Mouse (Mus musculus) bone marrow, adult 2 months (tissue): ENCODE data around the gene Kirrel3. TPM values are rescaled to one million over a fixed set of nuclear protein-coding genes. Genes with fewer than 3 reads are reported as not detected.
A peak's percentile ranks its signal among the peaks of the same experiment; 100 is the strongest.

ENCODE experiments used
- H3K27ac ChIP-seq: fragments of 200-500 bp; 2 replicates; pipeline ENCODE4 v1.5.1; 2012; ENCODE audit warnings: low read depth, mild to moderate bottlenecking, control low read depth, inconsistent platforms, low read length; ENCODE audit not compliant: control insufficient read depth, poor library complexity, insufficient read depth
- H3K4me1 ChIP-seq: fragments of 200-500 bp; 2 replicates; pipeline ENCODE4 v1.6.1; 2011; ENCODE audit warnings: low read length; ENCODE audit not compliant: control insufficient read depth, insufficient read depth
- H3K4me3 ChIP-seq: fragments of 200-500 bp; replicated peaks from 2 replicates; pipeline ENCODE3; 2011; ENCODE audit warnings: mild to moderate bottlenecking, low read depth, low read length, control low read depth; ENCODE audit not compliant: control insufficient read depth
- CTCF ChIP-seq: fragments of 200-500 bp; IDR thresholded peaks from 2 replicates; pipeline ENCODE4 v1.5.1; 2011; ENCODE audit warnings: low read length, control low read depth; ENCODE audit not compliant: control insufficient read depth, insufficient read depth
- POLR2A ChIP-seq: fragments of 200-500 bp; IDR thresholded peaks from 2 replicates; pipeline ENCODE4 v1.6.1; 2011; ENCODE audit warnings: low read depth, mild to moderate bottlenecking, control low read depth, low read length, borderline replicate concordance; ENCODE audit not compliant: control insufficient read depth
- WGBS: fragments of 180-500 bp; shearing (Covaris S2); methylation state at CpG from one replicate; pipeline ENCODE4 v1.1.7; 2018; 5-methylcytosine and 5-hydroxymethylcytosine counted together
- polyA plus RNA-seq: library from polyadenylated mRNA; stranded (reverse); fragments of >200 nt; gene quantifications from 2 replicates; pipeline ENCODE4 v1.2.4, GENCODE M21; 2011; ENCODE audit warnings: low replicate concordance; ENCODE audit not compliant: missing spikeins, insufficient read depth, insufficient read length

The Kirrel3 gene
- polyA plus RNA-seq, 1 experiment: not detected

- H3K4me1 ChIP-seq: no peaks in the 10 kb centered on the region
- no peak overlapping the region for H3K27ac ChIP-seq
- no peak overlapping the region for H3K4me3 ChIP-seq
- WGBS: 33% methylated on average over 4 of the region's 4 CpGs
- TF ChIP-seq CTCF (no peak), POLR2A (no peak)
These were observed 375.2 kb downstream of the Kirrel3 start for GRCm38 (mm10) chr9:34860934-34861333.

DNA sequence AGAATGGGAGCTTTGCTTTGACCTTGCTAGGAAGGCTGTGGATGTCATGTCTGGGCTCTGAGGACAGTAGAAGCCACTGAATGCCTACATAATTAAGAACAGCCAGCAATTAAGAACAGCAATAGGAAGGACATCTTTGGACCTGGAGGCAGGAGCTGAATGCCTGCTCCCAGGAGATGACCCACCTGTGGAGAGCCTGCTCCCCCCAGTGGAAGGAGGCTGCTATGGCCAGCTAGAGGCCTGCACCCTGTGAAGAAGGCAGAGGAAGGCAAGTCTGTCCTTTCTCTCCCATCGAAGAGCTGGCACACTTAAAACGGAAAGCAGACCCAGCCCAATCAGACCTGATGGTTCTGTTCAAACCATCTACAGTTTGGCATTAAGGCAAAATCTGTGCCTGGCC, 376.1 kb downstream of the Kirrel3 start:
- H3K27ac ChIP-seq: no peak overlapping the region
- no peaks in the 10 kb centered on the region for H3K4me1 ChIP-seq
- TF ChIP-seq POLR2A: no peak
- peak; percentile 11; the same call in 1 of the 2 replicates for TF ChIP-seq CTCF
- H3K4me3 ChIP-seq: no peak overlapping the region
- 34% methylated on average over 2 of the region's 2 CpGs for WGBS

GRCm38 (mm10) chr9:34865606-34866005, 379.9 kb downstream of the Kirrel3 start:
- Histone ChIP-seq H3K4me3 (no peak overlapping the region), H3K4me1 (no peaks in the 10 kb centered on the region), H3K27ac (no peak overlapping the region)
- 76% methylated on average over 6 of the region's 6 CpGs for WGBS
- TF ChIP-seq CTCF (no peak), POLR2A (no peak)

DNA sequence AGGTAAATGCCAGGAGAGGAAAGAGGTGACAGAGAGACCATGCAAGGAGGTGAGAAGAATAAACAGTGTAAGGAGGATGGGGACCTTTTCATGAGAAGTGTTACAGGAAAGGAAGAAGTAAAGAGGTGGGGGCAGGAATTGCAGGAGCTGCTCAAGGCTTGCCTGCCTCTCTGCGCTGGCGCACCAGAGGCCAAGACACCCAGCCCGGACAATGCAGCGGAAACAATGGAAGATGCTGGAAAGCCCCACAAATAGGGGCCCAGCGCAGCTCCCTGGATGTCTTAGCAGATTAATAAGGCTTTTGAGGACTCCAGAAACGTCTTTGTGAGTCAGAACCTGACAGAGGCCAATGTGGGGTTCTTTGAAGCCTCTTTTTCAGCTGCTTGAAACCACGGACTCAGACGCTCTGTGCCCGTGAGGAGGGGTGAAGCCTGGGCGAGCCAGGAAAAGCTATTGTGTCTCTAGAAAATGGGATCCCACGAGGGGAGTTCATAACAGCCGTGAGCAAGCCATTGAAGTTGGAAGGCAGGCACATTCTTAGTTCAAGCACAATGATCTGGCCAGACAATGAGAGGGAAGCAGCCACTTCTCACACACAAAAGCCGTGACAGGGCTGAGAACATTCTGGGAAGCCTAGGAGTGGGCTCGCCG, 385.7 kb downstream of the Kirrel3 start:
- TF ChIP-seq CTCF (no peak), POLR2A (no peak)
- Histone ChIP-seq H3K4me1 (no peaks in the 10 kb centered on the region), H3K27ac (no peak overlapping the region), H3K4me3 (no peak overlapping the region)
- 24% methylated on average over 15 of the region's 15 CpGs for WGBS

DNA sequence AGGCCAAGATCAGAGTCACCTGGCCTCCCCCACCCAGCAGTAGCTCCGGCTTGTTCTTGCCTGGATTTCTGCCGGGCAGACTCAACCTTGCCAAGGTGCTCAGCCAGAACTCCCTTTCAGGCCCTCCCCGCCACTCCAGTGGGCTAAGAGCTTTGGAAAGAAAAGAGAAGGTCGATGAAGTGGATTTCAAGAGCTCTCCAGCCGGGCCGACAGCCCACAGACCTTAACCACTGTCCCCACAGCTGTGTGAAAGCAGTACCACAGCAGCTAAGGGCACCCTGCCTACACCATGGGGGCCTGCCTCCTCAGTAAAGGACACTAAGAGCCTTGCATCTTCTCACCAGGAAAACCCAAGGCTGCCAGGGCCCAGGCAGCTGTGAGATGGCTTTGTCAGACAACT, 389.5 kb downstream of the Kirrel3 start:
- H3K27ac ChIP-seq: no peak overlapping the region
- no peaks in the 10 kb centered on the region for H3K4me1 ChIP-seq
- 66% methylated on average over 6 of the region's 6 CpGs for WGBS
- H3K4me3 ChIP-seq: no peak overlapping the region
- TF ChIP-seq POLR2A (no peak), CTCF (no peak)

- WGBS: 46% methylated on average over 3 of the region's 3 CpGs
- TF ChIP-seq POLR2A (no peak), CTCF (no peak)
- no peak overlapping the region for H3K27ac ChIP-seq
- no peak overlapping the region for H3K4me3 ChIP-seq
- no peaks in the 10 kb centered on the region for H3K4me1 ChIP-seq
These were observed 391.5 kb downstream of the Kirrel3 start for GRCm38 (mm10) chr9:34877186-34877585.

DNA sequence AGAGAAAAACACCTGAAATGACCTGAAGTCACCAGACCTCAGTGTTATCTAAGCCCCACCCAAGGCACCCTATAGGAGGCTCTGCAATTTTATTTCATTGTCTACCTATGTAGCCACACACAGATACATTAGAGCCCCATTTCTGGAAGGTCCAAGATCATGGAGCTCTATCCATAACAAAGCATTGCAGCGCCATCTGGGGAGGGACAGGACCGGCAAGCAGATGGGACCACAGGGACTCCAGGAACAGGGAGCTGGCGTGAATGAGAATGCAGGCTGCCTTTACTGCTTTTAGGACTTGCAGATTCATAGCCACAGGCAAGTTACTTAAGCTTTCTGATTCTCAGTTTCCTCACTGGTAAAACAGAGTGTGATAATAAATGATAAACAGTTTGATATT, 392.1 kb downstream of the Kirrel3 start:
- H3K4me1 ChIP-seq: no peaks in the 10 kb centered on the region
- TF ChIP-seq POLR2A: no peak
- no peak for TF ChIP-seq CTCF
- H3K27ac ChIP-seq: no peak overlapping the region
- 73% methylated on average over 3 of the region's 3 CpGs for WGBS
- no peak overlapping the region for H3K4me3 ChIP-seq

DNA sequence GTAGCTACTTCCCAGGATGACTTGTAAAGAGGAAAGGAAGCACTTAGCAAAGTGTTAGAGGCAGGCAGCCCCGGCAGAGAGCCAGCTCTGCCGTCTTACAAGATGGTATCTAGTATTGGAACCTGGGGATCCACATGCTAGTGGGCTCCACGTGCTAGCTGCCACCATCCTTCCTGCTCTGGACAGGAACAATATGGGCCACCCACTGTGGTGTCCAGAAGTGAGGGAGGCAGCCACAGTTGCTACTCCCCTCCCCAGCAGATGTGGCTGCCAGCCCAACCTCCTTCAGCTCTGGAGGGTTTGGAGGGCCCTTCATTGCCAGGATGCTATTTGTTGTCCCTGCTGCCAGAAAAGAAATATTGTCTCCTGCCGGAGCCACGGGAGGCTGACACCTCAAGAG, 396.1 kb downstream of the Kirrel3 start:
- TF ChIP-seq CTCF (no peak), POLR2A (no peak)

DNA sequence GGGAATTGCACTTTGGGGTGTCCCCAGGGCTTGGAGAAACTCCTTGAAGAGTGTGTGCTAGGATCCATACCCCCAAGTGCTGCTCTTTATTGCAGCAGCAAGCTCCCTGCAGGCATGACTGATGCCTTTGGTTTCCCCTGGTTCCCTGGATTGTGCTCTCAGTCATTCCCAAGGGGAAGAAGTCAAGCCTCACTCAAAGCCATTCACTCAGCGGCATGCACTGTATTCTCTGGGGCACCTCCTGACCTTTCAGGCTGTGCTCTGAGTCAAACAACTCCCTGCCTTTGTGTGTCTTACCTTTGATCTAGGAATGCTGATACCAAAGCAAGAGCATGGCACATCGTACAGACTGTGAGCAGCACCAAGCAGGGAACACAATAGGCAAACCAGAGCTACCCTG, 396.5 kb downstream of the Kirrel3 start:
- no peak for TF ChIP-seq CTCF
- TF ChIP-seq POLR2A: no peak
- no peak overlapping the region for H3K27ac ChIP-seq
- no peaks in the 10 kb centered on the region for H3K4me1 ChIP-seq
- no peak overlapping the region for H3K4me3 ChIP-seq
- 20% methylated on average over 2 of the region's 2 CpGs for WGBS

More for the DNA sequence above, 396.1 kb downstream of the Kirrel3 start:
- no peaks in the 10 kb centered on the region for H3K4me1 ChIP-seq
- WGBS: 5% methylated on average over 5 of the region's 5 CpGs
- no peak overlapping the region for H3K27ac ChIP-seq
- no peak overlapping the region for H3K4me3 ChIP-seq
